Mouse (Mus musculus) CH12.LX (cell line): ENCODE measurements around the gene Frmd4a. TPM values are rescaled to one million over a fixed set of nuclear protein-coding genes. Genes with fewer than 3 reads are reported as not detected.

Source experiments
- DNase-seq: peaks from one replicate; pipeline ENCODE4 v3.0.0-alpha.2; 2013; ENCODE audit errors: extremely low read depth
- H3K27ac ChIP-seq: 2 replicates; pipeline ENCODE4 v1.5.1; 2012; ENCODE audit warnings: low read depth, mild to moderate bottlenecking, control low read depth, moderate library complexity; ENCODE audit not compliant: insufficient read depth
- H3K27me3 ChIP-seq: replicated peaks from 2 replicates; pipeline ENCODE3; 2012; ENCODE audit warnings: inconsistent platforms
- H3K36me3 ChIP-seq, 2 experiments: replicated peaks in 1 of 2; 2 replicates each; pipeline versions ENCODE3 to v1.6.1; 2012; ENCODE audit warnings: inconsistent platforms in 1 of 2, low read length in 1 of 2, mild to moderate bottlenecking in 1 of 2, mixed read lengths in 1 of 2, moderate library complexity in 1 of 2; ENCODE audit not compliant: control insufficient read depth in 1 of 2, insufficient read depth in 1 of 2
- H3K4me1 ChIP-seq, 2 experiments: 2 replicates each; pipeline ENCODE4 v1.6.1; 2012; ENCODE audit warnings: inconsistent platforms in 1 of 2, moderate library complexity in 1 of 2; ENCODE audit not compliant: insufficient read depth in 2 of 2, control insufficient read depth in 1 of 2
- H3K4me2 ChIP-seq: 2 replicates; pipeline ENCODE4 v1.6.1; 2012; ENCODE audit warnings: low read depth, mild to moderate bottlenecking, control low read depth; ENCODE audit not compliant: poor library complexity, insufficient read depth, severe bottlenecking
- H3K4me3 ChIP-seq, 3 experiments: fragments of 150-350 bp in 1 of 3; sonication (generic) in 1 of 3; replicated peaks in 1 of 3; 2 replicates each; pipeline versions ENCODE3 to v1.5.1; 2011 to 2012; ENCODE audit warnings: low read depth in 2 of 3, low read length in 2 of 3, mild to moderate bottlenecking in 2 of 3, moderate library complexity in 2 of 3, control low read depth in 1 of 3, improper control_type of control experiment in 1 of 3, inconsistent platforms in 1 of 3, mixed read lengths in 1 of 3; ENCODE audit not compliant: poor library complexity in 1 of 3
- H3K79me2 ChIP-seq: replicated peaks from 2 replicates; pipeline ENCODE4 v1.6.1; 2012; ENCODE audit warnings: mild to moderate bottlenecking, moderate library complexity; ENCODE audit not compliant: control insufficient read depth, poor library complexity, insufficient read depth, severe bottlenecking; ENCODE audit errors: extremely low read depth
- H3K9ac ChIP-seq: 2 replicates; pipeline ENCODE4 v1.6.1; 2012; ENCODE audit warnings: low read depth, mild to moderate bottlenecking, control low read depth, moderate library complexity; ENCODE audit not compliant: insufficient read depth
- H3K9me3 ChIP-seq: replicated peaks from 2 replicates; pipeline ENCODE3; 2012; ENCODE audit warnings: low read length, inconsistent platforms, mixed read lengths
- CHD1 ChIP-seq: IDR thresholded peaks from 2 replicates; pipeline ENCODE4 v1.6.1; 2012; ENCODE audit warnings: low read depth, low read length, improper control_type of control experiment, inconsistent platforms
- CHD2 ChIP-seq: IDR thresholded peaks from 2 replicates; pipeline ENCODE4 v1.6.1; 2011; ENCODE audit warnings: low read length, improper control_type of control experiment
- ELF1 ChIP-seq: IDR thresholded peaks from 2 replicates; pipeline ENCODE4 v1.6.1; 2014; ENCODE audit warnings: low read depth, mild to moderate bottlenecking, inconsistent platforms, low read length, improper control_type of control experiment
- EP300 ChIP-seq: IDR thresholded peaks from 2 replicates; pipeline ENCODE4 v1.6.1; 2011; ENCODE audit warnings: low read length, improper control_type of control experiment
- ETS1 ChIP-seq: conservative IDR thresholded peaks from 2 replicates; pipeline ENCODE4 v1.6.1; 2012; ENCODE audit warnings: low read depth, mild to moderate bottlenecking, inconsistent platforms, low read length, improper control_type of control experiment, moderate library complexity
- GABPA ChIP-seq: IDR thresholded peaks from 2 replicates; pipeline ENCODE4 v1.6.1; 2012; ENCODE audit warnings: low read depth, low read length, improper control_type of control experiment, inconsistent platforms; ENCODE audit not compliant: insufficient replicate concordance
- HCFC1 ChIP-seq: IDR thresholded peaks from 2 replicates; pipeline ENCODE4 v1.6.1; 2012; ENCODE audit warnings: low read depth, mild to moderate bottlenecking, inconsistent platforms, low read length, improper control_type of control experiment
- IRF4 ChIP-seq: IDR thresholded peaks from 2 replicates; pipeline ENCODE4 v1.6.1; 2014; ENCODE audit warnings: low read depth, mild to moderate bottlenecking, inconsistent platforms, low read length, improper control_type of control experiment
- JUND ChIP-seq: conservative IDR thresholded peaks from 2 replicates; pipeline ENCODE4 v1.6.1; 2011; ENCODE audit warnings: low read depth, low read length, improper control_type of control experiment
- KAT2A ChIP-seq: IDR thresholded peaks from 2 replicates; pipeline ENCODE4 v1.6.1; 2012; ENCODE audit warnings: low read length, improper control_type of control experiment, inconsistent platforms; ENCODE audit not compliant: insufficient replicate concordance
- MAX ChIP-seq: IDR thresholded peaks from 2 replicates; pipeline ENCODE4 v1.6.1; 2011; ENCODE audit warnings: low read length, improper control_type of control experiment
- MEF2A ChIP-seq: IDR thresholded peaks from 2 replicates; pipeline ENCODE4 v1.6.1; 2014; ENCODE audit warnings: low read depth, mild to moderate bottlenecking, inconsistent platforms, low read length, improper control_type of control experiment, borderline replicate concordance
- NRF1 ChIP-seq: IDR thresholded peaks from 2 replicates; pipeline ENCODE4 v1.6.1; 2014; ENCODE audit warnings: low read depth, mild to moderate bottlenecking, inconsistent platforms, low read length, improper control_type of control experiment, moderate library complexity
- PAX5 ChIP-seq: IDR thresholded peaks from 2 replicates; pipeline ENCODE4 v1.6.1; 2012; ENCODE audit warnings: low read length, inconsistent platforms, mixed read lengths
- RAD21 ChIP-seq: IDR thresholded peaks from 2 replicates; pipeline ENCODE4 v1.6.1; 2011; ENCODE audit warnings: low read depth, mild to moderate bottlenecking, low read length, improper control_type of control experiment, moderate library complexity
- RCOR1 ChIP-seq: conservative IDR thresholded peaks from 2 replicates; pipeline ENCODE4 v1.6.1; 2012; ENCODE audit warnings: low read depth, mild to moderate bottlenecking, inconsistent platforms, low read length, improper control_type of control experiment
- SMC3 ChIP-seq: IDR thresholded peaks from 2 replicates; pipeline ENCODE4 v1.6.1; 2011; ENCODE audit warnings: low read depth, low read length, improper control_type of control experiment
- TBP ChIP-seq: conservative IDR thresholded peaks from 2 replicates; pipeline ENCODE4 v1.6.1; 2011; ENCODE audit warnings: low read depth, low read length, improper control_type of control experiment
- UBTF ChIP-seq: IDR thresholded peaks from 2 replicates; pipeline ENCODE4 v1.6.1; 2012; ENCODE audit warnings: low read depth, mild to moderate bottlenecking, inconsistent platforms, low read length, improper control_type of control experiment, moderate library complexity
- USF1 ChIP-seq: IDR thresholded peaks from 2 replicates; pipeline ENCODE4 v1.6.1; 2014; ENCODE audit warnings: low read depth, mild to moderate bottlenecking, inconsistent platforms, low read length, improper control_type of control experiment
- ZC3H11A ChIP-seq: IDR thresholded peaks from 2 replicates; pipeline ENCODE4 v1.6.1; 2012; ENCODE audit warnings: low read depth, mild to moderate bottlenecking, inconsistent platforms, low read length, improper control_type of control experiment
- ZMIZ1 ChIP-seq: IDR thresholded peaks from 2 replicates; pipeline ENCODE4 v1.6.1; 2012; ENCODE audit warnings: low read depth, mild to moderate bottlenecking, inconsistent platforms, low read length, improper control_type of control experiment
- ZNF384 ChIP-seq: IDR thresholded peaks from 2 replicates; pipeline ENCODE4 v1.6.1; 2012; ENCODE audit warnings: low read depth, low read length, improper control_type of control experiment, inconsistent platforms
- dilution Hi-C: fragments of 300-500 bp; cut with MboI; formaldehyde crosslinking; loops from 2 replicates; pipeline ENCODE4 v1.14.3; 2020; ENCODE audit warnings: low sequenced_read_pairs; ENCODE audit not compliant: extremely low pct_unique_long_range_greater_than_20kb, extremely low pct_ligation_motif_present
- in situ Hi-C: fragments of 300-500 bp; cut with MboI; formaldehyde crosslinking; loops from 3 replicates; pipeline ENCODE4 v1.14.3; 2019; ENCODE audit warnings: low sequenced_read_pairs, low pct_ligation_motif_present, low pct_unique_long_range_greater_than_20kb, mixed read lengths
- polyA plus RNA-seq: library from polyadenylated mRNA; unstranded; fragments of >175 nt; gene quantifications from 2 replicates; pipeline ENCODE4 v1.2.1, GENCODE M21; 2012; ENCODE audit warnings: low read depth; ENCODE audit not compliant: insufficient read length
- total RNA-seq, 2 experiments: library from RNA; depleted of rRNA; stranded (reverse); fragments of 300-350 nt in 1 of 2; fragments of >200 nt in 1 of 2; gene quantifications; 2 replicates each; pipeline ENCODE4 v1.2.3; 2012 to 2014

Frmd4a gene
- total and polyA plus RNA-seq, 3 experiments: 0.13 to 2.0 (median 0.32) TPM

DNA sequence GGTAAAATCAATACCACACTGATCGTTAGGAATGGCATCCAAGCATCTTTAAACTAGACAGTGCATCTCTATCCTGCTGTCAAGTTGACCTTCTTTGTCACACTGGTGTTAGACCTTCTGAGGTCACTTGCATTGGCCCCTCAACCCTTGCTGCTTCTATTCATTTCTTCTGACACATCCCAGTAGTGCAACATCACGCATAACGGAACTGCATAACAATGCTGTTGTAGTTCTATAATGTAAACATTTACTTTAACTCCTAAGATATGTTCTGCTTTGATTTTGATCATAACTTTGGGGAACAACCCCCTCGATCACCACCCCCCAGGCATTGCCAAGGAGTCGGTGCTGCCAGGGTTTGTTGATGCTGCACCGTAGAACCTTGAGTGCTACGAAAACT, 558.5 kb downstream of the Frmd4a start:
- no peak for DNase-seq
- dilution Hi-C loops (no loop called here), in situ Hi-C loops (no loop called here)
- no peaks in the 10 kb centered on the region for H3K79me2 ChIP-seq
- H3K36me3 ChIP-seq: peaks cover 0 to 7% of the 10 kb centered on the region in 2 experiments
- H3K27ac ChIP-seq: no peak overlapping the region
- H3K9me3 ChIP-seq: no peaks in the 10 kb centered on the region
- no peak overlapping the region for H3K4me2 ChIP-seq
- TF ChIP-seq MAX (no peak), NRF1 (no peak), HCFC1 (no peak), EP300 (no peak), UBTF (no peak), CHD2 (no peak), ZC3H11A (no peak), CHD1 (no peak), MEF2A (no peak), ELF1 (no peak), ZNF384 (no peak), ETS1 (no peak), IRF4 (no peak), GABPA (no peak), RCOR1 (no peak), RAD21 (no peak), ZMIZ1 (no peak), KAT2A (no peak)
- no peak overlapping the region for H3K9ac ChIP-seq
- H3K4me1 ChIP-seq: peaks cover 5 to 22% of the 10 kb centered on the region in 2 experiments
- H3K27me3 ChIP-seq: no peaks in the 10 kb centered on the region
- no peak overlapping the region for H3K4me3 ChIP-seq

DNA sequence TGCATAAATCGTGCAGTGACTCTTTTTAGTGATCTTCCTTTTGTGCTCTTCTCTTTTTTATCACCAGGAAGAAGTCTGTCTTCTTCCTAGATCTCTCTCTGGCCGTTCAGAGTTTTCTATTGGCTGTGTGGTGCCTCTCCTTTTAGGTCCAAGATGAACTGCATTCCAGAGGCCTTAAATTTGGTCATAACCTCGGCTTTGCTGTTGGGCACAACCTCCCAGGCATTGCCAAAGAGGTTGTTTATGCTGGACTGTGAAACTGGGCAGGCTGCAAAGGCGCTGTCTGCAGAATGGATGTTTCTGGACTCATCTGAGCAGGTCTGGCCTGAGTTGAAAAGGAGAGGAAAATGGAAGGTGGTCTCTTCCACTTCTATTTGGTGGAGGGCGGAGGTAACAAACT, 560.8 kb downstream of the Frmd4a start:
- Histone ChIP-seq H3K27ac (no peak overlapping the region), H3K4me3 (no peak overlapping the region), H3K27me3 (no peaks in the 10 kb centered on the region), H3K9me3 (no peaks in the 10 kb centered on the region), H3K79me2 (no peaks in the 10 kb centered on the region), H3K9ac (no peak overlapping the region), H3K4me1 (peaks cover 3 to 8% of the 10 kb centered on the region in 2 experiments), H3K36me3 (peaks cover 0 to 4% of the 10 kb centered on the region in 2 experiments), H3K4me2 (no peak overlapping the region)
- in situ Hi-C loops (no loop called here), dilution Hi-C loops (no loop called here)
- TF ChIP-seq RCOR1 (no peak), JUND (no peak), PAX5 (no peak), RAD21 (no peak), USF1 (no peak), ELF1 (no peak), SMC3 (no peak), GABPA (no peak), TBP (no peak)
- no peak for DNase-seq
